Mouse (Mus musculus) limb, embryonic 14.5 days (tissue): ENCODE data around the gene Agl. TPM values are rescaled to one million over a fixed set of nuclear protein-coding genes. Genes with fewer than 3 reads are reported as not detected.

Source experiments
- ATAC-seq: fragments of 200-750 bp; cut with Nextera tagmentation; 2 replicates; pipeline ENCODE4 v1.8.0; 2017; ENCODE audit warnings: low read depth, moderate number of reproducible peaks, moderate TSS enrichment; ENCODE audit not compliant: low FRiP score
- DNase-seq: peaks from one replicate; pipeline ENCODE4 v3.0.0-alpha.2; 2015; ENCODE audit warnings: low spot score
- H3K27ac ChIP-seq: fragments of 300-500 bp; sonication (generic); replicated peaks from 2 replicates; pipeline ENCODE4 v1.5.1; 2014; ENCODE audit warnings: low read depth, mild to moderate bottlenecking, low read length, moderate library complexity, mixed read lengths
- H3K27me3 ChIP-seq: fragments of 300-500 bp; sonication (generic); 2 replicates; pipeline ENCODE4 v1.6.1; 2014; ENCODE audit warnings: low read length, mixed read lengths; ENCODE audit not compliant: control insufficient read depth, insufficient read depth
- H3K36me3 ChIP-seq: fragments of 300-500 bp; sonication (generic); 2 replicates; pipeline ENCODE4 v1.6.1; 2014; ENCODE audit warnings: mild to moderate bottlenecking, low read length, moderate library complexity, mixed read lengths; ENCODE audit not compliant: control insufficient read depth, insufficient read depth
- H3K4me1 ChIP-seq: fragments of 300-500 bp; sonication (generic); 2 replicates; pipeline ENCODE4 v1.6.1; 2014; ENCODE audit warnings: antibody characterized with exemption, low read length, mixed read lengths; ENCODE audit not compliant: control insufficient read depth, insufficient read depth
- H3K4me2 ChIP-seq: fragments of 300-500 bp; sonication (generic); replicated peaks from 2 replicates; pipeline ENCODE4 v1.6.1; 2014; ENCODE audit warnings: low read depth, mild to moderate bottlenecking, low read length, moderate library complexity; ENCODE audit not compliant: severe bottlenecking
- H3K4me3 ChIP-seq: fragments of 300-500 bp; sonication (generic); replicated peaks from 2 replicates; pipeline ENCODE4 v1.5.1; 2014; ENCODE audit warnings: low read length
- H3K9ac ChIP-seq: fragments of 300-500 bp; sonication (generic); 2 replicates; pipeline ENCODE4 v1.6.1; 2014; ENCODE audit warnings: mild to moderate bottlenecking, low read depth, low read length, moderate library complexity; ENCODE audit not compliant: severe bottlenecking
- H3K9me3 ChIP-seq: fragments of 300-500 bp; sonication (generic); 2 replicates; pipeline ENCODE4 v1.6.1; 2016; ENCODE audit warnings: low read length; ENCODE audit not compliant: control insufficient read depth
- POLR2A ChIP-seq: fragments of 200-500 bp; IDR thresholded peaks from 2 replicates; pipeline ENCODE4 v1.8.0; 2012; ENCODE audit warnings: inconsistent platforms, mild to moderate bottlenecking, moderate library complexity, borderline replicate concordance; ENCODE audit not compliant: insufficient read depth, insufficient read length; ENCODE audit errors: extremely low read depth
- WGBS: fragments of 180-500 bp; shearing (Covaris S2); extraction: QIAGEN DNeasy Blood & Tissue Kit; methylation state at CpG from one replicate; pipeline ENCODE4 v1.1.7; 2014; 5-methylcytosine and 5-hydroxymethylcytosine counted together
- polyA plus RNA-seq, 2 experiments: library from polyadenylated mRNA; depleted of rRNA in 1 of 2; stranded (reverse) in 1 of 2; unstranded in 1 of 2; fragments of >200 nt; fragmentation: Nextera tagmentation in 1 of 2; extraction: Ambion mirVana in 1 of 2; gene quantifications; 2 replicates each; pipeline versions ENCODE4 v1.2.1 to v1.2.3; 2012 to 2014

Gene Agl
- polyA plus RNA-seq, 2 experiments = 18.0 to 26.9 TPM

- no peaks in the 10 kb centered on the region for H3K9me3 ChIP-seq
- peak overlapping the region; percentile 81 for H3K4me3 ChIP-seq
- WGBS = 61% methylated on average over 10 of the region's 10 CpGs
- peak overlapping the region; percentile 84 for H3K27ac ChIP-seq
- H3K9ac ChIP-seq = peak overlapping the region; percentile 74
- H3K4me2 ChIP-seq = peak overlapping the region; percentile 66
- ATAC-seq (peak; percentile 24), DNase-seq (no peak)
- H3K27me3 ChIP-seq = no peaks in the 10 kb centered on the region
- 0 out of 2 replicates have a peak, but pooled peaks cover 2% of the 10 kb centered on the region for H3K36me3 ChIP-seq
- no peak for TF ChIP-seq POLR2A
- 0 out of 2 replicates have a peak, but pooled peaks cover 2% of the 10 kb centered on the region for H3K4me1 ChIP-seq
Observed at GRCm38 (mm10) chr3:116808507-116809217, 696 bp upstream of the Agl start.

GRCm38 (mm10) chr3:116805866-116806265 is 2.1 kb downstream of the Agl start:
- WGBS = 90% methylated on average over 3 of the region's 3 CpGs
- H3K36me3 ChIP-seq = 0 out of 2 replicates have a peak, but pooled peaks cover 2% of the 10 kb centered on the region
- H3K9me3 ChIP-seq = no peaks in the 10 kb centered on the region
- no peak overlapping the region for H3K9ac ChIP-seq
- no peak overlapping the region for H3K27ac ChIP-seq
- no peak overlapping the region for H3K4me2 ChIP-seq
- no peak overlapping the region for H3K4me3 ChIP-seq
- H3K4me1 ChIP-seq = 0 out of 2 replicates have a peak, but pooled peaks cover 2% of the 10 kb centered on the region
- ATAC-seq = no peak
- TF ChIP-seq POLR2A = no peak
- H3K27me3 ChIP-seq = no peaks in the 10 kb centered on the region
- DNase-seq = no peak

- Histone ChIP-seq H3K4me1 (0 out of 2 replicates have a peak, but pooled peaks cover 2% of the 10 kb centered on the region), H3K4me3 (no peak overlapping the region), H3K9me3 (no peaks in the 10 kb centered on the region), H3K27ac (no peak overlapping the region), H3K27me3 (no peaks in the 10 kb centered on the region), H3K4me2 (no peak overlapping the region), H3K9ac (no peak overlapping the region), H3K36me3 (peaks cover 2% of the 10 kb centered on the region; the same call in 1 of the 2 replicates)
- ATAC-seq (no peak), DNase-seq (no peak)
- TF ChIP-seq POLR2A = no peak
- 19% methylated on average over 6 of the region's 6 CpGs for WGBS
Observed at GRCm38 (mm10) chr3:116804746-116805285, 3.1 kb downstream of the Agl start.

- ATAC-seq = no peak
- WGBS = 51% methylated on average over 8 of the region's 8 CpGs
- Histone ChIP-seq H3K27me3 (no peaks in the 10 kb centered on the region), H3K9me3 (no peaks in the 10 kb centered on the region), H3K9ac (no peak overlapping the region), H3K4me3 (no peak overlapping the region), H3K4me2 (no peak overlapping the region), H3K27ac (no peak overlapping the region), H3K36me3 (peaks cover 7% of the 10 kb centered on the region; the same call in 1 of the 2 replicates), H3K4me1 (no peaks in the 10 kb centered on the region)
- no peak for DNase-seq
- no peak for TF ChIP-seq POLR2A
Observed at GRCm38 (mm10) chr3:116801755-116802154, 6.2 kb downstream of the Agl start.

- no peak overlapping the region for H3K9ac ChIP-seq
- DNase-seq (no peak), ATAC-seq (no peak)
- H3K9me3 ChIP-seq = no peaks in the 10 kb centered on the region
- peaks cover 7% of the 10 kb centered on the region; the same call in 1 of the 2 replicates for H3K36me3 ChIP-seq
- TF ChIP-seq POLR2A = no peak
- WGBS = 74% methylated on average over 4 of the region's 4 CpGs
- H3K4me3 ChIP-seq = no peak overlapping the region
- H3K4me2 ChIP-seq = no peak overlapping the region
- H3K4me1 ChIP-seq = no peaks in the 10 kb centered on the region
- H3K27ac ChIP-seq = no peak overlapping the region
- H3K27me3 ChIP-seq = no peaks in the 10 kb centered on the region
Observed at GRCm38 (mm10) chr3:116798821-116799510, 9.0 kb downstream of the Agl start.
